Mouse (Mus musculus) telencephalon, adult 2 months (tissue): ENCODE measurements at regions not wholly inside any gene's neighbourhood (a gene's known extent, or its start where the extent isn't known, plus 50 kb on each side); places are given as distances from the start of the nearest gene placed in this dataset.
A peak's percentile ranks its signal among the peaks of the same experiment; 100 is the strongest.
"Not testable (repeated sequence)": the region's sequence is repeated elsewhere in the genome, so short reads cannot be mapped to it uniquely, and the experiment has no call there.

Experiments used
- DNase-seq: peaks from one replicate; pipeline ENCODE4 v3.0.0-alpha.2; 2011; ENCODE audit warnings: low read depth, low spot score

GRCm38 (mm10) chr2:42794776-42795175, 141.4 kb upstream of the Lrp1b start:
- peak; percentile 62 for DNase-seq

GRCm38 (mm10) chr2:42784065-42784464, 130.6 kb upstream of the Lrp1b start:
- DNase-seq, result no peak

GRCm38 (mm10) chr2:42740513-42740912, 87.1 kb upstream of the Lrp1b start:
- not testable (repeated sequence) for DNase-seq
